Comparison of ENCODE assay signal across 28 mouse cellular contexts in the genomic region with DNA sequence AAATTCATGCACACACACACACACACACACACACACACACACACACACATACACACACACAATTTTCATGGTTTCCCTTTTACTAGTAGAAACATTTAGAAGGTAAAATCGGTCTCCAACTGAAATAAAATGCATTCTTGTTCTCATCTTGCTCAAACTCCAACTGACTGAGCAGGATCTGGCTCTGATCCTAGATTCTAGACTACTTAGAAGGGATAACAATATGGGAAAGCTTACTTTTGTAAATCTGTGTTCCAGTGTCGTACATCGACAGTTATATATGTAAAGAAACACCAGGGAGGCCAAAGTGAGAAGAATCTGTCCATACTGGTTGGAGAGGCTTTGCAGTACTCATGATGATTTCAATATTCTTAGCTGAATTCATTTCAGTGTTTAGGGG.
A peak's percentile ranks its signal among the peaks of the same experiment; 100 is the strongest.
DNase-seq lines count a peak whose midpoint lies in the region; ATAC-seq and TF ChIP-seq lines count a peak whose summit lies in the region.
"Had no signal": no experiment of that assay in that cellular context is flagged by ENCODE, and none has a peak within 500 bp of the region (broad histone marks: within the 10 kb centered on the region; RNA-seq: fewer than 3 reads in every experiment).

No protein-coding gene starts in this region.

- DNase-seq in embryonic facial prominence, embryonic 14.5 days (ENCODE audit: low spot score), result peak; percentile 30
- DNase-seq in embryonic facial prominence, embryonic 10.5 days (ENCODE audit: low spot score), result no peak
- DNase-seq in limb, embryonic 14.5 days (ENCODE audit: low spot score), result peak; percentile 45
- no peak for DNase-seq in limb, embryonic 10.5 days (ENCODE audit: low spot score)
- DNase-seq in spleen, adult 18-20 months, result no peak
- DNase-seq: adrenal gland, adult 8-10 months; adrenal gland, postnatal 14 days; adrenal gland, postnatal 36 days; B cell, adult 2 months; cerebellum, adult 11 months; cerebellum, adult 18-20 months; cerebellum, adult 8-10 months; cerebellum, adult 9-11 months; cerebellum, postnatal 14 days; cerebellum, postnatal 36 days; embryo, embryonic 11 days had no signal

- H3K36me3 ChIP-seq in embryonic facial prominence, embryonic 14.5 days (ENCODE audit: control insufficient read depth, insufficient read depth, low read length), result no peaks in the 10 kb centered on the region
- H3K36me3 ChIP-seq in embryonic facial prominence, embryonic 10.5 days (replicated peaks), result no peaks in the 10 kb centered on the region
- no peaks in the 10 kb centered on the region for H3K36me3 ChIP-seq in limb, embryonic 14.5 days (ENCODE audit: control insufficient read depth, insufficient read depth, low read length)
- H3K36me3 ChIP-seq in limb, embryonic 10.5 days, result no peaks in the 10 kb centered on the region
- H3K36me3 ChIP-seq: embryonic facial prominence, embryonic 12.5 days; embryonic facial prominence, embryonic 15.5 days; forebrain, embryonic 10.5 days; forebrain, embryonic 12.5 days; G1E had no signal

- H3K9ac ChIP-seq in embryonic facial prominence, embryonic 14.5 days (ENCODE audit: low read depth, low read length), result no peak overlapping the region
- H3K9ac ChIP-seq in limb, embryonic 14.5 days (ENCODE audit: low read depth, low read length, severe bottlenecking), result no peak overlapping the region
- H3K9ac ChIP-seq: embryonic facial prominence, embryonic 12.5 days; embryonic facial prominence, embryonic 15.5 days; forebrain, embryonic 12.5 days had no signal

- H3K4me2 ChIP-seq in embryonic facial prominence, embryonic 14.5 days (ENCODE audit: low read depth, low read length), result no peak overlapping the region
- no peak overlapping the region for H3K4me2 ChIP-seq in limb, embryonic 14.5 days (replicated peaks; ENCODE audit: low read depth, low read length, severe bottlenecking)
- H3K4me2 ChIP-seq: embryonic facial prominence, embryonic 12.5 days; embryonic facial prominence, embryonic 15.5 days; forebrain, embryonic 12.5 days had no signal

- H3K4me3 ChIP-seq in embryonic facial prominence, embryonic 14.5 days (ENCODE audit: low read depth, low read length), result no peak overlapping the region
- no peak overlapping the region for H3K4me3 ChIP-seq in embryonic facial prominence, embryonic 10.5 days
- H3K4me3 ChIP-seq in limb, embryonic 14.5 days (replicated peaks; ENCODE audit: low read length), result no peak overlapping the region
- no peak overlapping the region for H3K4me3 ChIP-seq in limb, embryonic 10.5 days
- H3K4me3 ChIP-seq: embryonic facial prominence, embryonic 12.5 days; embryonic facial prominence, embryonic 15.5 days; erythroblast, embryonic 14.5 days; forebrain, embryonic 10.5 days; forebrain, embryonic 12.5 days had no signal

- no peaks in the 10 kb centered on the region for H3K4me1 ChIP-seq in embryonic facial prominence, embryonic 14.5 days (ENCODE audit: control insufficient read depth, insufficient read depth, low read length)
- no peaks in the 10 kb centered on the region for H3K4me1 ChIP-seq in embryonic facial prominence, embryonic 10.5 days
- no peaks in the 10 kb centered on the region; the same call in 1 of the 2 replicates for H3K4me1 ChIP-seq in limb, embryonic 14.5 days (ENCODE audit: control insufficient read depth, insufficient read depth, low read length)
- peaks cover 5% of the 10 kb centered on the region for H3K4me1 ChIP-seq in limb, embryonic 10.5 days
- H3K4me1 ChIP-seq: embryonic facial prominence, embryonic 12.5 days; embryonic facial prominence, embryonic 15.5 days; forebrain, embryonic 10.5 days; forebrain, embryonic 12.5 days had no signal

- no peak for ATAC-seq in embryonic facial prominence, embryonic 14.5 days (ENCODE audit: low read depth)
- no peak for ATAC-seq in limb, embryonic 14.5 days (ENCODE audit: low FRiP score, low read depth)
- ATAC-seq: activated CD4-positive, CD25-positive, alpha-beta regulatory T cell, adult 4 months; CD4-positive, CD25-positive, alpha-beta regulatory T cell, adult 4 months; forebrain, embryonic 14.5 days; forebrain, embryonic 16.5 days; Patski had no signal

- no peaks in the 10 kb centered on the region for H3K9me3 ChIP-seq in embryonic facial prominence, embryonic 14.5 days (ENCODE audit: control insufficient read depth, low read length)
- H3K9me3 ChIP-seq in embryonic facial prominence, embryonic 10.5 days, result no peaks in the 10 kb centered on the region
- H3K9me3 ChIP-seq in limb, embryonic 14.5 days (ENCODE audit: control insufficient read depth, low read length), result no peaks in the 10 kb centered on the region
- no peaks in the 10 kb centered on the region for H3K9me3 ChIP-seq in limb, embryonic 10.5 days (replicated peaks)
- H3K9me3 ChIP-seq: embryonic facial prominence, embryonic 12.5 days; embryonic facial prominence, embryonic 15.5 days; forebrain, embryonic 10.5 days; forebrain, embryonic 12.5 days; G1E had no signal

- no peak for TF ChIP-seq POLR2A in limb, embryonic 14.5 days (IDR thresholded peaks at IDR 0.05; ENCODE audit: borderline replicate concordance, extremely low read depth, insufficient read depth, insufficient read length)

- 66% methylated on average over 3 of the region's 3 CpGs for WGBS in embryonic facial prominence, embryonic 14.5 days
- WGBS in embryonic facial prominence, embryonic 10.5 days, result 90% methylated on average over 3 of the region's 3 CpGs
- 51% methylated on average over 3 of the region's 3 CpGs for WGBS in limb, embryonic 14.5 days
- WGBS in limb, embryonic 10.5 days, result 92% methylated on average over 3 of the region's 3 CpGs

- no peaks in the 10 kb centered on the region for H3K27me3 ChIP-seq in embryonic facial prominence, embryonic 14.5 days (replicated peaks; ENCODE audit: control insufficient read depth, insufficient read depth, low read length)
- H3K27me3 ChIP-seq in embryonic facial prominence, embryonic 10.5 days (replicated peaks; ENCODE audit: low read depth, poor library complexity, severe bottlenecking), result no peaks in the 10 kb centered on the region
- no peaks in the 10 kb centered on the region for H3K27me3 ChIP-seq in limb, embryonic 14.5 days (ENCODE audit: control insufficient read depth, insufficient read depth, low read length)
- H3K27me3 ChIP-seq in limb, embryonic 10.5 days (ENCODE audit: low read depth, poor library complexity, severe bottlenecking), result no peaks in the 10 kb centered on the region
- H3K27me3 ChIP-seq: CH12.LX; embryonic facial prominence, embryonic 12.5 days; embryonic facial prominence, embryonic 15.5 days; forebrain, embryonic 12.5 days; Patski had no signal

- H3K27ac ChIP-seq in embryonic facial prominence, embryonic 14.5 days (replicated peaks; ENCODE audit: low read depth, low read length), result no peak overlapping the region
- H3K27ac ChIP-seq in embryonic facial prominence, embryonic 10.5 days (replicated peaks), result no peak overlapping the region
- no peak overlapping the region for H3K27ac ChIP-seq in limb, embryonic 14.5 days (replicated peaks; ENCODE audit: low read depth, low read length)
- no peak overlapping the region for H3K27ac ChIP-seq in limb, embryonic 10.5 days
- H3K27ac ChIP-seq: embryonic facial prominence, embryonic 12.5 days; embryonic facial prominence, embryonic 15.5 days; forebrain, embryonic 10.5 days; forebrain, embryonic 12.5 days had no signal

Comparison
In these comparisons a context has a peak if more than half of its experiments do, and no peak if none do; other contexts are left out.
1. DNase-seq: peak in embryonic facial prominence, embryonic 14.5 days (single experiment) and limb, embryonic 14.5 days (single experiment); none in embryonic facial prominence, embryonic 10.5 days (single experiment), limb, embryonic 10.5 days (single experiment) and spleen, adult 18-20 months (0 of 2).